Comparison of ENCODE assay signal across 17 mouse cellular contexts in the genomic region with DNA sequence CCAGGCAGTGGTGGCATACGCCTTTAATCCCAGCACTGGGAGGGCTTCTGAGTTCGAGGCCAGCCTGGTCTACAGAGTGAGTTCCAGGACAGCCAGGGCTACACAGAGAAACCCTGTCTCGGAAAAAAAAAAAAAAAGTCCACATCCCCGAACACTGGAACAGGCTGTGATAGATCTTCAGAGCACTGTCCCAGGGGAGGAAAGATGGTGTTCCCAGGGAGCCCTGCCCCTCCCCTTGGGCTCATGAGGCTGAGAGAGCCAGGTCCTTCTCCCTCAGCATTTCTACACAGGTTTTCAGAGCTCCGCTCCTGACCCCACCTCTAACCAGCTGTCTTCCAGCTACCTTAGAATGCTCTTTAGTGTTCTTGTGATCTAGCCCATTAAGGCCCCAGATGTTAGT. TPM values are rescaled to one million over a fixed set of nuclear protein-coding genes. Genes with fewer than 3 reads are reported as not detected.
"Had no signal": no experiment of that assay in that cellular context is flagged by ENCODE, and none has a peak within 500 bp of the region (broad histone marks: within the 10 kb centered on the region; RNA-seq: fewer than 3 reads in every experiment).

No protein-coding gene starts in this region.

- H3K4me2 ChIP-seq: limb, embryonic 13.5 days; liver, embryonic 12.5 days; liver, embryonic 15.5 days; lung, embryonic 15.5 days; midbrain, embryonic 13.5 days; stomach, embryonic 15.5 days had no signal

- H3K9me3 ChIP-seq: limb, embryonic 10.5 days; limb, embryonic 13.5 days; liver, embryonic 12.5 days; liver, embryonic 15.5 days; lung, embryonic 15.5 days; midbrain, embryonic 13.5 days; stomach, embryonic 15.5 days had no signal

- H3K9ac ChIP-seq: limb, embryonic 13.5 days; liver, embryonic 12.5 days; liver, embryonic 15.5 days; lung, embryonic 15.5 days; midbrain, embryonic 13.5 days; stomach, embryonic 15.5 days had no signal

- H3K36me3 ChIP-seq: limb, embryonic 10.5 days; limb, embryonic 13.5 days; liver, embryonic 12.5 days; liver, embryonic 15.5 days; lung, embryonic 15.5 days; midbrain, embryonic 13.5 days; stomach, embryonic 15.5 days had no signal

- H3K27me3 ChIP-seq: limb, embryonic 13.5 days; lung, embryonic 15.5 days; midbrain, embryonic 13.5 days; stomach, embryonic 15.5 days had no signal

- H3K27ac ChIP-seq: limb, embryonic 10.5 days; limb, embryonic 13.5 days; liver, embryonic 12.5 days; liver, embryonic 15.5 days; lung, embryonic 15.5 days; macrophage; midbrain, embryonic 13.5 days had no signal

- ATAC-seq: liver, embryonic 12.5 days; midbrain, embryonic 13.5 days had no signal

- DNase-seq: kidney, adult 18-20 months; kidney, adult 9 months; kidney, postnatal 14 days; kidney, postnatal 4 days; layer of hippocampus, adult 9-11 months; liver; spleen, adult 18-20 months; thymus, postnatal 36 days had no signal

- H3K4me3 ChIP-seq: limb, embryonic 10.5 days; limb, embryonic 13.5 days; liver, embryonic 12.5 days; liver, embryonic 15.5 days; lung, embryonic 15.5 days; midbrain, embryonic 13.5 days; stomach, embryonic 15.5 days had no signal

RNA-seq across cellular contexts. Expression of a gene that starts 24.7 kb away (rescaled TPM):
- total RNA-seq: megakaryocyte, adult 5-6 weeks had no signal
- polyA plus RNA-seq: limb, embryonic 10.5 days had no signal
